Mouse (Mus musculus): ENCODE measurements around the gene Rfng. TPM values are rescaled to one million over a fixed set of nuclear protein-coding genes. Genes with fewer than 3 reads are reported as not detected.

The Rfng gene
- polyA plus RNA-seq, 1 experiment = 19.7 TPM

- peak overlapping the region; percentile 27 for H3ac ChIP-seq (ENCODE audit: control insufficient read depth, insufficient read length)
- H3K27me3 ChIP-seq (ENCODE audit: control insufficient read depth, insufficient read depth, insufficient read length) = no peaks in the 10 kb centered on the region
- peak overlapping the region; percentile 89 for H3K4me2 ChIP-seq (ENCODE audit: low read depth)
- no peaks in the 10 kb centered on the region for H3K36me3 ChIP-seq (ENCODE audit: control insufficient read depth, insufficient read depth)
- peaks cover 38% of the 10 kb centered on the region for H3K79me2 ChIP-seq (ENCODE audit: control insufficient read depth, insufficient read depth)
- H3K4me3 ChIP-seq = peak overlapping the region; percentile 60
- TF ChIP-seq SRF (IDR thresholded peaks at IDR 0.05; ENCODE audit: control insufficient read depth, insufficient read length, low read depth) (no peak), USF1 (IDR thresholded peaks at IDR 0.05; ENCODE audit: low read depth) (no peak)
Measured at GRCm38 (mm10) chr11:120824787-120825288, 40.8 kb upstream of the Rfng start.

GRCm38 (mm10) chr11:120823956-120824786 lies 40.2 kb upstream of the Rfng start, which contains the start of gene Fasn:
Fasn (minus strand) TSS chr11:120824547.
- Histone ChIP-seq H3K4me2 (ENCODE audit: low read depth) (peak within 1 kb of the TSS; percentile 89), H3K27me3 (ENCODE audit: control insufficient read depth, insufficient read depth, insufficient read length) (no peaks in the 10 kb centered on the region), H3K36me3 (ENCODE audit: control insufficient read depth, insufficient read depth) (peaks cover 5% of the 10 kb centered on the region), H3K4me3 (peak within 1 kb of the TSS; percentile 60), H3K79me2 (ENCODE audit: control insufficient read depth, insufficient read depth) (peaks cover 45% of the 10 kb centered on the region), H3ac (ENCODE audit: control insufficient read depth, insufficient read length) (peak within 1 kb of the TSS; percentile 27)
- TF ChIP-seq SRF (IDR thresholded peaks at IDR 0.05; ENCODE audit: control insufficient read depth, insufficient read length, low read depth) = peak; percentile 34
- peak; percentile 67 for TF ChIP-seq REST (IDR thresholded peaks at IDR 0.05; ENCODE audit: insufficient read depth, insufficient read length)
- peak; percentile 43 for TF ChIP-seq TCF3 (IDR thresholded peaks at IDR 0.05; ENCODE audit: insufficient read length, low read depth)
- TF ChIP-seq MYOD1 (IDR thresholded peaks at IDR 0.05; ENCODE audit: control insufficient read depth in 1 of 3, insufficient read length in 2 of 3, low read depth in 2 of 3) = peak in 2 of 3 experiments; percentile 27 to 38
- peak in 1 of 3 experiments; percentile 31 for TF ChIP-seq MYOG (IDR thresholded peaks at IDR 0.05; ENCODE audit: control insufficient read depth in 1 of 3, insufficient read depth in 1 of 3, insufficient read length in 2 of 3, low read depth in 2 of 3)
- TF ChIP-seq POLR2A (IDR thresholded peaks at IDR 0.05; ENCODE audit: insufficient read length, low read depth) = peak; percentile 99
- no peak for TF ChIP-seq TCF12 (IDR thresholded peaks at IDR 0.05; ENCODE audit: insufficient read depth, poor library complexity, severe bottlenecking)
- TF ChIP-seq CEBPB (IDR thresholded peaks at IDR 0.05; ENCODE audit: insufficient read depth, poor library complexity, severe bottlenecking) = no peak
- TF ChIP-seq POLR2AphosphoS2 (IDR thresholded peaks at IDR 0.05; ENCODE audit: insufficient read length, low read depth) = peak; percentile 99
- no peak for TF ChIP-seq MAX (IDR thresholded peaks at IDR 0.05; ENCODE audit: low read depth)
- TF ChIP-seq E2F4 (IDR thresholded peaks at IDR 0.05; ENCODE audit: insufficient read depth) = peak; percentile 37

- peaks cover 46% of the 10 kb centered on the region for H3K79me2 ChIP-seq (ENCODE audit: control insufficient read depth, insufficient read depth)
- H3ac ChIP-seq (ENCODE audit: control insufficient read depth, insufficient read length) = peak overlapping the region; percentile 27
- peak overlapping the region; percentile 60 for H3K4me3 ChIP-seq
- H3K27me3 ChIP-seq (ENCODE audit: control insufficient read depth, insufficient read depth, insufficient read length) = no peaks in the 10 kb centered on the region
- H3K36me3 ChIP-seq (ENCODE audit: control insufficient read depth, insufficient read depth) = peaks cover 7% of the 10 kb centered on the region
- H3K4me2 ChIP-seq (ENCODE audit: low read depth) = peak overlapping the region; percentile 76
- TF ChIP-seq TCF12 (IDR thresholded peaks at IDR 0.05; ENCODE audit: insufficient read depth, poor library complexity, severe bottlenecking) = no peak
- TF ChIP-seq USF1 (IDR thresholded peaks at IDR 0.05; ENCODE audit: low read depth) = peak; percentile 16
Measured at GRCm38 (mm10) chr11:120823551-120823947, 39.5 kb upstream of the Rfng start.

- H3K4me3 ChIP-seq = peak overlapping the region; percentile 60
- H3K4me2 ChIP-seq (ENCODE audit: low read depth) = peak overlapping the region; percentile 76
- H3ac ChIP-seq (ENCODE audit: control insufficient read depth, insufficient read length) = peak overlapping the region; percentile 27
- peaks cover 49% of the 10 kb centered on the region for H3K79me2 ChIP-seq (ENCODE audit: control insufficient read depth, insufficient read depth)
- H3K36me3 ChIP-seq (ENCODE audit: control insufficient read depth, insufficient read depth) = peaks cover 10% of the 10 kb centered on the region
- no peak for TF ChIP-seq POLR2AphosphoS2 (IDR thresholded peaks at IDR 0.05; ENCODE audit: insufficient read length, low read depth)
- no peak for TF ChIP-seq USF1 (IDR thresholded peaks at IDR 0.05; ENCODE audit: low read depth)
- no peaks in the 10 kb centered on the region for H3K27me3 ChIP-seq (ENCODE audit: control insufficient read depth, insufficient read depth, insufficient read length)
Measured at GRCm38 (mm10) chr11:120822831-120823550, 39.0 kb upstream of the Rfng start.

- Histone ChIP-seq H3ac (ENCODE audit: control insufficient read depth, insufficient read length) (peak overlapping the region; percentile 27), H3K4me2 (ENCODE audit: low read depth) (peak overlapping the region; percentile 76), H3K79me2 (ENCODE audit: control insufficient read depth, insufficient read depth) (peaks cover 51% of the 10 kb centered on the region), H3K27me3 (ENCODE audit: control insufficient read depth, insufficient read depth, insufficient read length) (no peaks in the 10 kb centered on the region), H3K4me3 (peak overlapping the region; percentile 60), H3K36me3 (ENCODE audit: control insufficient read depth, insufficient read depth) (peaks cover 13% of the 10 kb centered on the region)
- TF ChIP-seq MYOG (IDR thresholded peaks at IDR 0.05; ENCODE audit: control insufficient read depth in 1 of 3, insufficient read depth in 1 of 3, insufficient read length in 2 of 3, low read depth in 2 of 3) = no peak
- TF ChIP-seq MYOD1 (IDR thresholded peaks at IDR 0.05; ENCODE audit: control insufficient read depth in 1 of 3, insufficient read length in 2 of 3, low read depth in 2 of 3) = no peak
- TF ChIP-seq POLR2AphosphoS2 (IDR thresholded peaks at IDR 0.05; ENCODE audit: insufficient read length, low read depth) = no peak
- TF ChIP-seq CEBPB (IDR thresholded peaks at IDR 0.05; ENCODE audit: insufficient read depth, poor library complexity, severe bottlenecking) = no peak
- TF ChIP-seq TCF12 (IDR thresholded peaks at IDR 0.05; ENCODE audit: insufficient read depth, poor library complexity, severe bottlenecking) = no peak
- no peak for TF ChIP-seq USF1 (IDR thresholded peaks at IDR 0.05; ENCODE audit: low read depth)
- TF ChIP-seq SRF (IDR thresholded peaks at IDR 0.05; ENCODE audit: control insufficient read depth, insufficient read length, low read depth) = no peak
- no peak for TF ChIP-seq MAX (IDR thresholded peaks at IDR 0.05; ENCODE audit: low read depth)
- no peak for TF ChIP-seq REST (IDR thresholded peaks at IDR 0.05; ENCODE audit: insufficient read depth, insufficient read length)
- TF ChIP-seq TCF3 (IDR thresholded peaks at IDR 0.05; ENCODE audit: insufficient read length, low read depth) = no peak
- no peak for TF ChIP-seq E2F4 (IDR thresholded peaks at IDR 0.05; ENCODE audit: insufficient read depth)
- TF ChIP-seq POLR2A (IDR thresholded peaks at IDR 0.05; ENCODE audit: insufficient read length, low read depth) = no peak
Measured at GRCm38 (mm10) chr11:120822321-120822720, 38.3 kb upstream of the Rfng start.

All from myocyte (in vitro differentiated cells).